Mouse (Mus musculus) inflammation-experienced regulatory T-cells (primary cell): ENCODE measurements around the gene Upk3bl. TPM values are rescaled to one million over a fixed set of nuclear protein-coding genes. Genes with fewer than 3 reads are reported as not detected.

ENCODE experiments used
- polyA plus RNA-seq, 2 experiments: library from polyadenylated mRNA; unstranded; fragments of 100-300 nt; shearing (Covaris generic); gene quantifications; one replicate each; pipeline ENCODE4 v1.2.1; 2017

The Upk3bl gene
- not detected for polyA plus RNA-seq

DNA sequence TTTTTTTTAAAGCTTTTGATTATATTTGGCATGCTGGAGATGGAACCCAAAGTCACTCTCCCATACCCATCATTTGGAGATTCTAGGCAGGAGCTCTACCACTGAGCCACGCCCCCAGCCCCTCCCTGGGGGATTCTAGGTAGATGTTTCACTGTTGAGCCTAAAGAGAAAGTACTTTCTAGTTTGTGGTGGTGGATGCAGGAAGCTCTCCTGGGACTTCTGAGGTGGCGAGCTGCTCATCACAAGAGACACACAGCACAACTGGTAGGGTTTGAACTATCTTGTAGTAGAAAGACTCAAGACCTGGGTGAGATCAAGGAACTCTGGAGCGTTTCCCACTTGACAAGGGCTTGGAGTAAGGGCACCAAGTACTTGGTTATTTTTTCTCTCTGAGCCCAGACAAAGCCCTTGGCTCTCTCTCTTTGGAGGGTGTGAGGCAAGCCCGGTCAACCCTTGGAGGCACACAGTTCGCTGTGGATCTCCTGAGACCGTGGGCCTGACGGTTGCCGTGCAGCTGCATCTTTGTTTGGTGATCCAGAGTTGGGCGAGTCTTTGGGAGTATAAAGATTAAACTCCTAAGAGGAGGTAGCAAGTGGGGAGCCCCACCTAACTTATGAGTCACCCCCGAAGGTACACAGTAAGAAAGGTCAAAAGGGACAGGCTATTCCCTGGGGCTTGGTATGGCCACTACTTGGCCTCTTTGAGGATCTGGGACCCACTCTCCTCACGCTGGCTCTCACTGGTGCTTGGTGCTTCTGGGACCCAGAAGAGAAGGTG, at the start of gene Upk3bl:
TSS of gene Upk3bl (plus strand) at position 192 of the 777 bp plus-strand sequence.

DNA sequence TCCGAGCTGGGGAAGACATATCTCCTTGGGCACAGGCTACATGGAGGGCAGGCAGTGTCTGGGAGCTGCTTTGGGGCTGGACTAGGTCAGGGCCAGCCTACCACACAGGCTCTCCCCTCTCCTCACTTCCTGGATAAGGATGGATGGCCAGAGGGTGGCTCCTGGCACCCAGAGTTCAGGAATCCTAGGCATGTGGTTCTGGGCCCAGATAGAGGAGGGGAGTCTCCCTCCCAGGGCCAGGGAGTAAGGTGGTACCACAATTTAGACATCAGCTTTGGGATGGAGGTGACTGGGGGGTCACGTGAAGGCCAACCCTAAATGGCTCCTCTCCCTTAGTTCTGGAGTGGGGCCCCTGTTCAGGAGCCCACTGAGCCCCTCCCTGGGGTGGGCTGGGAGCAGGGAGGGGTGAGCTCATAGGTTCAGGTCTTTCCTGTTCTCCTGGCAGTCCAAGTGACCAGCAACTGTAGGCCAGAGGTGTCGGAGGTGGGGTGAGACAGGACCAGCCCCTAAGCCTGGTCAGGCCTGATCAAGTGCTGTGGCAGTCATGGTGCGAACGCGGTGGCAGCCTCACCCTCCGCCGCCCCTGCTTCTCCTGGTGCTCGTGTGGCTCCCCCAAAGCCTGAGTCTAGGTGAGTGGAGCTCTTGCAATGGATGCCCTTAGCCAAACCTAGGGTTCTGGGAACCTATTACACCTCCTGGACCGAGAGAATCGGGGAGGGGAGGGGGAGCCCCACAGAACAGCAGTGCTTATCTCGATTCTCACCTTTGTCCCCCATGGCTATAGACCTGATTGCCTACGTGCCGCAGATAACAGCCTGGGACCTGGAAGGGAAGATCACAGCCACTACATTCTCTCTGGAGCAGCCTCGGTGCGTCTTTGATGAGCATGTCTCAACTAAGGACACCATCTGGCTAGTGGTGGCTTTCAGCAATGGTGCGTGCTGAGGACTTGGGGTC, 15.8 kb upstream of the Upk3bl start, which contains the start of gene Upk3b:
TSS of gene Upk3b (plus strand) at position 239 of the 957 bp plus-strand sequence.

DNA sequence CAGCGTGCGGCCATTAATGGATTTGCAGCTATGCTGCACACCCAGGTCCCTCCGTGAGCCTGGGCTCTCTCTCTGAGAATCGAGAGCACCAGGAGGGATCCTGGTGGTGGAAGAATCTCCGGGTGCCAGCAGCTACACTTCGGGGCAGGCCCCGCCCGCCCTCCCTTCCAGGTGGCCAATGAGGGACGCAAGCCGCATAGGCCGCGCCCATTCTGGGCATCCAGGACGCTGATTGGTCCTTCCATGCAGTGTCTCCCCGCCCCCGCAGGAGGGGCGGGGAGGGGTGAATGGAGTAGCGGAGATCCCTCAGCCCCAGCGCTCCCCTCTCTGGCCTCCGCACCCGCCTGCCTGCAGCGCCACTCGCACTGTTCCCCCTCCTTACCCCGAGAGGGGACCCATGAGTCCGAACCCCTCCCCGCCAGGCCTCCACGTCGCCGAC, 29.4 kb downstream of the Upk3bl start, which contains the start of gene Rasa4:
TSS of gene Rasa4 (plus strand) at position 248 of the 439 bp plus-strand sequence.

Other genes with a start within 250 kb of the Upk3bl start
- gene Srrm3, start 247.6 kb upstream of the Upk3bl start, polyA plus RNA-seq, result 1 to 10 TPM in 1 of 2 experiments, under 1 TPM in 1; 0.69 to 1.4 TPM
- 1 to 10 TPM; 1.5 to 4.0 TPM for gene Hspb1, start 166.6 kb upstream of the Upk3bl start, polyA plus RNA-seq
- 10 to 100 TPM; 52.2 to 59.4 TPM for gene Ywhag, start 119.9 kb upstream of the Upk3bl start, polyA plus RNA-seq
- gene Ssc4d, start 80.0 kb upstream of the Upk3bl start, polyA plus RNA-seq, result 1 to 10 TPM in 1 of 2 experiments, under 1 TPM in 1; 0.76 to 3.0 TPM
- gene Zp3, start 74.4 kb upstream of the Upk3bl start, polyA plus RNA-seq, result 1 to 10 TPM in 1 of 2 experiments, under 1 TPM in 1; 0.16 to 1.3 TPM
- 10 to 100 TPM; 18.7 to 19.3 TPM for gene Dtx2, start 59.7 kb upstream of the Upk3bl start, polyA plus RNA-seq
- under 1 TPM; 0.05 to 0.62 TPM for gene Upk3b, start 16.0 kb upstream of the Upk3bl start, polyA plus RNA-seq
- 1 to 10 TPM; 2.1 to 6.5 TPM for gene Rasa4, start 29.4 kb downstream of the Upk3bl start, polyA plus RNA-seq
- 100 to 1,000 TPM; 147 to 148 TPM for gene Polr2j, start 62.1 kb downstream of the Upk3bl start, polyA plus RNA-seq
- gene Lrwd1, start 81.6 kb downstream of the Upk3bl start, polyA plus RNA-seq, result 10 to 100 TPM; 44.4 to 47.7 TPM
- gene Alkbh4, start 81.7 kb downstream of the Upk3bl start, polyA plus RNA-seq, result 10 to 100 TPM; 55.0 to 82.9 TPM
- gene Orai2, start 116.2 kb downstream of the Upk3bl start, polyA plus RNA-seq, result 100 to 1,000 TPM in 1 of 2 experiments, 10 to 100 TPM in 1; 68.7 to 135 TPM
- 10 to 100 TPM; 41.4 to 54.0 TPM for gene Prkrip1, start 144.5 kb downstream of the Upk3bl start, polyA plus RNA-seq
- under 1 TPM; 0.29 to 0.71 TPM for gene Sh2b2, start 192.1 kb downstream of the Upk3bl start, polyA plus RNA-seq